Comparison of ENCODE assay signal across 30 mouse cellular contexts in the genomic region with DNA sequence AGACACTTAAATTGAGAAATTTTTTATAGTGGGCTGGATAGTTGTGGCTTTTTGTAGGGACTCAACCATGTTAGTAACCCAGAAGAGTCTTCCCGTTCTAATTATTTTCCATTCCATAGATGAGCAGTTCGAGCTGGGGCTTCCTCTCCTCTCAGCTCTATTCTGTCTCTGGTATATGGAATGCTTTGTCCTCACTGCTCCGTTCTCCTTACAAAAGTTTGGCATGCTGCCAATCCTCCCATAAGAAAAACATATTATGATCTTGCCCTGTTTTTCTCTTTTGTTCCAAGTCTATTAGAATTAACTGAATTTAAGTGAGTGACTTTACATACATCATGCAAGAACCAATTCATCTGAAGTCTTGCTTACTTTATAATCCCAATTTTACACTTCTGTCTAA.
DNase-seq lines count a peak whose midpoint lies in the region; ATAC-seq and TF ChIP-seq lines count a peak whose summit lies in the region.
"Had no signal": no experiment of that assay in that cellular context is flagged by ENCODE, and none has a peak within 500 bp of the region (broad histone marks: within the 10 kb centered on the region; RNA-seq: fewer than 3 reads in every experiment).

No protein-coding gene starts in this region.

- no peaks in the 10 kb centered on the region for H3K4me1 ChIP-seq in embryonic facial prominence, embryonic 14.5 days (ENCODE audit: control insufficient read depth, insufficient read depth, low read length)
- no peaks in the 10 kb centered on the region for H3K4me1 ChIP-seq in embryonic facial prominence, embryonic 10.5 days
- no peaks in the 10 kb centered on the region for H3K4me1 ChIP-seq in heart, adult 2 months (ENCODE audit: control insufficient read depth, insufficient read depth, low read length)
- H3K4me1 ChIP-seq in lung, embryonic 14.5 days (ENCODE audit: insufficient read depth) = no peaks in the 10 kb centered on the region
- H3K4me1 ChIP-seq: embryonic facial prominence, embryonic 13.5 days; forebrain, embryonic 10.5 days; heart, embryonic 10.5 days; heart, embryonic 13.5 days; hindbrain, embryonic 15.5 days; intestine, embryonic 15.5 days had no signal

- no peak overlapping the region for H3K4me2 ChIP-seq in embryonic facial prominence, embryonic 14.5 days (ENCODE audit: low read depth, low read length)
- no peak overlapping the region for H3K4me2 ChIP-seq in lung, embryonic 14.5 days
- H3K4me2 ChIP-seq: embryonic facial prominence, embryonic 13.5 days; heart, embryonic 13.5 days; hindbrain, embryonic 15.5 days; intestine, embryonic 15.5 days had no signal

- no peak for TF ChIP-seq EP300 in heart, adult 2 months (IDR thresholded peaks at IDR 0.05; ENCODE audit: insufficient read depth, low read depth, low read length)

- no peaks in the 10 kb centered on the region for H3K27me3 ChIP-seq in embryonic facial prominence, embryonic 14.5 days (replicated peaks; ENCODE audit: control insufficient read depth, insufficient read depth, low read length)
- no peaks in the 10 kb centered on the region for H3K27me3 ChIP-seq in embryonic facial prominence, embryonic 10.5 days (replicated peaks; ENCODE audit: low read depth, poor library complexity, severe bottlenecking)
- H3K27me3 ChIP-seq in heart, adult 2 months (ENCODE audit: control insufficient read depth, insufficient read depth, low read length) = no peaks in the 10 kb centered on the region
- no peaks in the 10 kb centered on the region for H3K27me3 ChIP-seq in lung, embryonic 14.5 days (ENCODE audit: insufficient read depth, low read length)
- H3K27me3 ChIP-seq: CH12.LX; embryonic facial prominence, embryonic 13.5 days; heart, embryonic 13.5 days; hindbrain, embryonic 15.5 days; intestine, embryonic 15.5 days had no signal

- H3K27ac ChIP-seq in embryonic facial prominence, embryonic 14.5 days (replicated peaks; ENCODE audit: low read depth, low read length) = no peak overlapping the region
- H3K27ac ChIP-seq in embryonic facial prominence, embryonic 10.5 days (replicated peaks) = no peak overlapping the region
- no peak overlapping the region for H3K27ac ChIP-seq in heart, adult 2 months
- no peak overlapping the region for H3K27ac ChIP-seq in lung, embryonic 14.5 days (ENCODE audit: low read depth)
- H3K27ac ChIP-seq: embryonic facial prominence, embryonic 13.5 days; forebrain, embryonic 10.5 days; gastrocnemius, adult 2 months; heart, embryonic 10.5 days; heart, embryonic 13.5 days; hindbrain, embryonic 15.5 days; intestine, embryonic 15.5 days had no signal

- H3K36me3 ChIP-seq in embryonic facial prominence, embryonic 14.5 days (ENCODE audit: control insufficient read depth, insufficient read depth, low read length) = no peaks in the 10 kb centered on the region
- H3K36me3 ChIP-seq in embryonic facial prominence, embryonic 10.5 days (replicated peaks) = no peaks in the 10 kb centered on the region
- no peaks in the 10 kb centered on the region for H3K36me3 ChIP-seq in heart, adult 2 months (ENCODE audit: control insufficient read depth, insufficient read depth, low read length)
- H3K36me3 ChIP-seq in lung, embryonic 14.5 days (ENCODE audit: insufficient read depth) = no peaks in the 10 kb centered on the region
- H3K36me3 ChIP-seq: embryonic facial prominence, embryonic 13.5 days; forebrain, embryonic 10.5 days; G1E; heart, embryonic 10.5 days; heart, embryonic 13.5 days; hindbrain, embryonic 15.5 days; intestine, embryonic 15.5 days had no signal

- H3K79me2 ChIP-seq in heart, adult 2 months (replicated peaks; ENCODE audit: control insufficient read depth, insufficient read depth, low read length) = no peaks in the 10 kb centered on the region

- DNase-seq in embryonic facial prominence, embryonic 14.5 days (ENCODE audit: low spot score) = peak; percentile 51
- DNase-seq in embryonic facial prominence, embryonic 10.5 days (ENCODE audit: low spot score) = no peak
- DNase-seq in heart, adult 11 months = peak; percentile 55
- no peak for DNase-seq in heart, adult 2 months
- peak; percentile 65 for DNase-seq in lung, embryonic 14.5 days
- DNase-seq in lung, postnatal 10 days = no peak
- peak; percentile 4 for DNase-seq in retina, embryonic 14.5 days (ENCODE audit: low spot score)
- DNase-seq in testis, postnatal 10 days (ENCODE audit: low spot score) = no peak
- DNase-seq: adrenal gland, adult 2 months; adrenal gland, postnatal 14 days; B cell, adult 2 months; cerebellum, adult 11-12 months; cerebellum, adult 8-10 months; cerebellum, postnatal 10 days; cerebellum, postnatal 36 days; forebrain, postnatal 0 days; gastrocnemius, adult 2 months; gastrocnemius, postnatal 14 days; heart, adult 18-20 months; heart, postnatal 14 days; heart, postnatal 4 days; kidney, adult 11 months had no signal

- H3K4me3 ChIP-seq in embryonic facial prominence, embryonic 14.5 days (ENCODE audit: low read depth, low read length) = no peak overlapping the region
- no peak overlapping the region for H3K4me3 ChIP-seq in embryonic facial prominence, embryonic 10.5 days
- no peak overlapping the region for H3K4me3 ChIP-seq in heart, adult 2 months
- no peak overlapping the region for H3K4me3 ChIP-seq in lung, embryonic 14.5 days (ENCODE audit: low read depth, low read length)
- H3K4me3 ChIP-seq: embryonic facial prominence, embryonic 13.5 days; forebrain, embryonic 10.5 days; gastrocnemius, adult 2 months; heart, embryonic 10.5 days; heart, embryonic 13.5 days; hindbrain, embryonic 15.5 days; intestine, embryonic 15.5 days had no signal

- TF ChIP-seq CTCF in heart, adult 2 months (IDR thresholded peaks at IDR 0.05) = no peak
- TF ChIP-seq CTCF in lung, embryonic 14.5 days (IDR thresholded peaks at IDR 0.05; ENCODE audit: low read depth) = no peak

- no peak for TF ChIP-seq POLR2A in heart, adult 2 months (IDR thresholded peaks at IDR 0.05; ENCODE audit: insufficient read depth, low read depth, low read length)

- H3K9me3 ChIP-seq in embryonic facial prominence, embryonic 14.5 days (ENCODE audit: control insufficient read depth, low read length) = no peaks in the 10 kb centered on the region
- no peaks in the 10 kb centered on the region for H3K9me3 ChIP-seq in embryonic facial prominence, embryonic 10.5 days
- H3K9me3 ChIP-seq in lung, embryonic 14.5 days (ENCODE audit: low read depth, low read length) = no peaks in the 10 kb centered on the region
- H3K9me3 ChIP-seq: embryonic facial prominence, embryonic 13.5 days; forebrain, embryonic 10.5 days; G1E; heart, embryonic 10.5 days; heart, embryonic 13.5 days; hindbrain, embryonic 15.5 days; intestine, embryonic 15.5 days had no signal

- intact Hi-C loops in heart, adult 2 months (cut with DNase I) = loop anchor here (10.0 kb wide), 1 partner anchor 64 kb away; no protein-coding TSS in a partner anchor

- 40% methylated on average over 3 of the region's 3 CpGs for WGBS in embryonic facial prominence, embryonic 14.5 days
- WGBS in embryonic facial prominence, embryonic 10.5 days = 88% methylated on average over 3 of the region's 3 CpGs
- WGBS in heart, adult 2 months = 20% methylated on average over 3 of the region's 3 CpGs
- WGBS in lung, embryonic 14.5 days = 30% methylated on average over 3 of the region's 3 CpGs

- no peak overlapping the region for H3K9ac ChIP-seq in embryonic facial prominence, embryonic 14.5 days (ENCODE audit: low read depth, low read length)
- H3K9ac ChIP-seq in heart, adult 2 months (ENCODE audit: low read depth, low read length) = no peak overlapping the region
- no peak overlapping the region for H3K9ac ChIP-seq in lung, embryonic 14.5 days
- H3K9ac ChIP-seq: embryonic facial prominence, embryonic 13.5 days; forebrain, postnatal 0 days; heart, embryonic 13.5 days; hindbrain, embryonic 15.5 days; intestine, embryonic 15.5 days had no signal

- no peak for ATAC-seq in embryonic facial prominence, embryonic 14.5 days (ENCODE audit: low read depth)
- no peak for ATAC-seq in lung, embryonic 14.5 days (ENCODE audit: insufficient read depth)
- ATAC-seq: forebrain, postnatal 0 days; intestine, embryonic 15.5 days had no signal

Comparison
In these comparisons a context has a peak if more than half of its experiments do, and no peak if none do; other contexts are left out.
1. DNase-seq: peak in embryonic facial prominence, embryonic 14.5 days (single experiment), heart, adult 11 months (single experiment), lung, embryonic 14.5 days (single experiment) and retina, embryonic 14.5 days (single experiment); none in embryonic facial prominence, embryonic 10.5 days (single experiment), heart, adult 2 months (0 of 2), lung, postnatal 10 days (single experiment) and testis, postnatal 10 days (single experiment).